Mouse (Mus musculus) brown adipose tissue, adult 24 weeks (tissue): ENCODE measurements around the gene Polg2. TPM values are rescaled to one million over a fixed set of nuclear protein-coding genes. Genes with fewer than 3 reads are reported as not detected.

Source experiments
- H3K27ac ChIP-seq: fragments of 200-500 bp; replicated peaks from 2 replicates; pipeline ENCODE4 v1.5.1; 2012; ENCODE audit warnings: low read depth, mild to moderate bottlenecking, low read length
- H3K4me1 ChIP-seq: fragments of 200-500 bp; 2 replicates; pipeline ENCODE4 v1.6.1; 2012; ENCODE audit warnings: low read length, mixed read lengths; ENCODE audit not compliant: control insufficient read depth, insufficient read depth, insufficient read length
- H3K4me3 ChIP-seq: fragments of 200-500 bp; 2 replicates; pipeline ENCODE4 v1.5.1; 2012; ENCODE audit warnings: low read depth, mild to moderate bottlenecking, low read length, moderate library complexity; ENCODE audit not compliant: insufficient read depth
- polyA plus RNA-seq: library from polyadenylated mRNA; stranded (reverse); fragments of >200 nt; gene quantifications from 2 replicates; pipeline ENCODE4 v1.2.4, GENCODE M21; 2012; ENCODE audit not compliant: missing spikeins, insufficient read depth, insufficient read length

The Polg2 gene
- 4.6 and 5.1 TPM in 2 replicates for polyA plus RNA-seq

GRCm38 (mm10) chr11:106779388-106780088 lies at the start of gene Polg2:
Polg2 (minus strand) TSS chr11:106779537.
- Histone ChIP-seq H3K4me3 (peak within 1 kb of the TSS; percentile 80), H3K27ac (peak within 1 kb of the TSS; percentile 87), H3K4me1 (peaks cover 11% of the 10 kb centered on the region; the same call in 1 of the 2 replicates)

GRCm38 (mm10) chr11:106828079-106828478 lies 48.7 kb upstream of the Polg2 start:
- H3K27ac ChIP-seq = no peak overlapping the region
- H3K4me1 ChIP-seq = no peaks in the 10 kb centered on the region
- H3K4me3 ChIP-seq = no peak overlapping the region

- peaks cover 3% of the 10 kb centered on the region for H3K4me1 ChIP-seq
- no peak overlapping the region for H3K4me3 ChIP-seq
- H3K27ac ChIP-seq = no peak overlapping the region
Measured at GRCm38 (mm10) chr11:106824403-106824802, 45.1 kb upstream of the Polg2 start.

- Histone ChIP-seq H3K4me3 (no peak overlapping the region), H3K4me1 (peaks cover 5% of the 10 kb centered on the region), H3K27ac (no peak overlapping the region)
Measured at GRCm38 (mm10) chr11:106823741-106824140, 44.4 kb upstream of the Polg2 start.

GRCm38 (mm10) chr11:106822911-106823310 lies 43.6 kb upstream of the Polg2 start:
- Histone ChIP-seq H3K4me3 (no peak overlapping the region), H3K27ac (no peak overlapping the region), H3K4me1 (peaks cover 5% of the 10 kb centered on the region)

GRCm38 (mm10) chr11:106822491-106822890 lies 43.2 kb upstream of the Polg2 start:
- no peak overlapping the region for H3K4me3 ChIP-seq
- H3K4me1 ChIP-seq = peaks cover 5% of the 10 kb centered on the region
- no peak overlapping the region for H3K27ac ChIP-seq

GRCm38 (mm10) chr11:106821397-106821796 lies 42.1 kb upstream of the Polg2 start:
- Histone ChIP-seq H3K4me3 (no peak overlapping the region), H3K27ac (peak overlapping the region; percentile 65), H3K4me1 (peaks cover 5% of the 10 kb centered on the region)

GRCm38 (mm10) chr11:106820972-106821371 lies 41.6 kb upstream of the Polg2 start:
- Histone ChIP-seq H3K4me3 (no peak overlapping the region), H3K4me1 (peaks cover 5% of the 10 kb centered on the region), H3K27ac (peak overlapping the region; percentile 75)

- Histone ChIP-seq H3K4me1 (peaks cover 5% of the 10 kb centered on the region), H3K4me3 (no peak overlapping the region), H3K27ac (no peak overlapping the region)
Measured at GRCm38 (mm10) chr11:106820252-106820651, 40.9 kb upstream of the Polg2 start.

GRCm38 (mm10) chr11:106819595-106819994 lies 40.3 kb upstream of the Polg2 start:
- Histone ChIP-seq H3K4me3 (no peak overlapping the region), H3K4me1 (peaks cover 5% of the 10 kb centered on the region), H3K27ac (peak overlapping the region; percentile 8; the same call in 1 of the 2 replicates)

GRCm38 (mm10) chr11:106818341-106818740 lies 39.0 kb upstream of the Polg2 start:
- H3K4me1 ChIP-seq = peaks cover 5% of the 10 kb centered on the region
- H3K4me3 ChIP-seq = no peak overlapping the region
- no peak overlapping the region for H3K27ac ChIP-seq

GRCm38 (mm10) chr11:106817808-106818207 lies 38.5 kb upstream of the Polg2 start:
- Histone ChIP-seq H3K4me1 (peaks cover 5% of the 10 kb centered on the region), H3K27ac (no peak overlapping the region), H3K4me3 (no peak overlapping the region)

GRCm38 (mm10) chr11:106817156-106817555 lies 37.8 kb upstream of the Polg2 start:
- no peak overlapping the region for H3K27ac ChIP-seq
- H3K4me1 ChIP-seq = peaks cover 5% of the 10 kb centered on the region
- H3K4me3 ChIP-seq = no peak overlapping the region

- Histone ChIP-seq H3K4me3 (no peak overlapping the region), H3K27ac (no peak overlapping the region), H3K4me1 (peaks cover 3% of the 10 kb centered on the region)
Measured at GRCm38 (mm10) chr11:106816316-106816715, 37.0 kb upstream of the Polg2 start.

GRCm38 (mm10) chr11:106815761-106816160 lies 36.4 kb upstream of the Polg2 start:
- peaks cover 2% of the 10 kb centered on the region; the same call in 1 of the 2 replicates for H3K4me1 ChIP-seq
- no peak overlapping the region for H3K27ac ChIP-seq
- H3K4me3 ChIP-seq = no peak overlapping the region

- H3K27ac ChIP-seq = no peak overlapping the region
- H3K4me1 ChIP-seq = peaks cover 2% of the 10 kb centered on the region; the same call in 1 of the 2 replicates
- H3K4me3 ChIP-seq = no peak overlapping the region
Measured at GRCm38 (mm10) chr11:106815331-106815730, 36.0 kb upstream of the Polg2 start.
